Comparison of ENCODE assay signal across 1 mouse cellular context in the genomic region with DNA sequence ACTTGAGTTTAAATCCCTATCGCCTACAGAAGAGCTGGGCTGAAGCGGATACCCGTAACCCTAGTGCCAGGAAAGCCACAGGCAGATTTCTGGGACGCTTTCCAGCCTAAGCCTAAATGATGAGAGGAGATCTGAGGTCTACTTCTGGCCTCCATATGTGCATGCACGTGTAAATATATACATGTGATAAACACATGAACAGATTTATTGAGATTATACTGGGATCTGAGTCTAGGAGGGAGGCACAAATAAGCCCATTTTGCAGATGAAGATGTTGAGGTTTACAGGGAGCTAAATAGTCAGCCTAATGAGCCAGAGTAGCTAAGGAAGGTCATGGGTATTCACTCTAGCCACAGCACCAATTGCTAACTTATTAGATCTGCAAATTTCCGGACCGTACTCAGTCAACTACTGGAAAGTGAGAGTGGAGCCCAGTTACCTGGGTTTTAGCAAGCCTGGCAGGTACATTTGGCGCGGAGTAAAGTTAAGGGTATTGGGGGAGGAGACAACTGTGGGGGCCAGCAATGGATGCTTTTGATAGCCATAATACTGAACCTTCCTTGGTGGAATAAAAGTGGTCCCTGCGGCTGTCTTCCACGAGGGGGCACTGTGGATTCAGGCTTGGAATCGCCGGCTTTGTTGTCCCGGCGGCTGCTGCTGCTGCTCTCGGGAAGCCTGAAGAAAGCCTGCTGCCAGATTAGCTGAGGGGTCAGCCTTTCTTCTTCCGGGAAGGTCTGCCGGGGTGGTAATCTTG.
TF ChIP-seq lines count a peak whose summit lies in the region.

No protein-coding gene starts in this region.

TF ChIP-seq in CH12.LX, 34 proteins besides CTCF, POLR2A, EP300 and RAD21:
- TF ChIP-seq POLR2AphosphoS2 (IDR thresholded peaks at IDR 0.05; ENCODE audit: low read depth, low read length) (peak; percentile 85; the same call in 1 of the 2 replicates), SMC3 (IDR thresholded peaks at IDR 0.05; ENCODE audit: low read depth, low read length) (peak; percentile 20), MAZ (IDR thresholded peaks at IDR 0.05; ENCODE audit: low read depth, low read length) (no peak), HCFC1 (IDR thresholded peaks at IDR 0.05; ENCODE audit: low read depth, low read length) (no peak), UBTF (IDR thresholded peaks at IDR 0.05; ENCODE audit: low read depth, low read length) (no peak), ZKSCAN1 (IDR thresholded peaks at IDR 0.05; ENCODE audit: borderline replicate concordance, low read depth, low read length) (no peak), ZNF384 (IDR thresholded peaks at IDR 0.05; ENCODE audit: low read depth, low read length) (no peak), NELFE (IDR thresholded peaks at IDR 0.05; ENCODE audit: low read depth, low read length) (no peak), KAT2A (IDR thresholded peaks at IDR 0.05; ENCODE audit: insufficient replicate concordance, low read length) (no peak), TCF12 (IDR thresholded peaks at IDR 0.05; ENCODE audit: low read depth, low read length) (no peak), MEF2A (IDR thresholded peaks at IDR 0.05; ENCODE audit: borderline replicate concordance, low read depth, low read length) (no peak), USF2 (conservative IDR thresholded peaks at IDR 0.05; ENCODE audit: low read depth, low read length) (no peak), USF1 (IDR thresholded peaks at IDR 0.05; ENCODE audit: low read depth, low read length) (no peak), ZC3H11A (IDR thresholded peaks at IDR 0.05; ENCODE audit: low read depth, low read length) (no peak), ZMIZ1 (IDR thresholded peaks at IDR 0.05; ENCODE audit: low read depth, low read length) (peak; percentile 34; the same call in 1 of the 2 replicates), MXI1 (IDR thresholded peaks at IDR 0.05; ENCODE audit: low read depth, low read length) (no peak), RCOR1 (conservative IDR thresholded peaks at IDR 0.05; ENCODE audit: low read depth, low read length) (no peak), ELF1 (IDR thresholded peaks at IDR 0.05; ENCODE audit: low read depth, low read length) (no peak), SIN3A (IDR thresholded peaks at IDR 0.05; ENCODE audit: low read length) (0 out of 2 replicates have a peak, but pooled peaks have one; percentile 32), JUN (IDR thresholded peaks at IDR 0.05; ENCODE audit: insufficient read depth, low read depth, low read length) (no peak), PAX5 (IDR thresholded peaks at IDR 0.05; ENCODE audit: low read length) (no peak)
